8 mouse cellular contexts compared by ENCODE assay signal in the genomic region with DNA sequence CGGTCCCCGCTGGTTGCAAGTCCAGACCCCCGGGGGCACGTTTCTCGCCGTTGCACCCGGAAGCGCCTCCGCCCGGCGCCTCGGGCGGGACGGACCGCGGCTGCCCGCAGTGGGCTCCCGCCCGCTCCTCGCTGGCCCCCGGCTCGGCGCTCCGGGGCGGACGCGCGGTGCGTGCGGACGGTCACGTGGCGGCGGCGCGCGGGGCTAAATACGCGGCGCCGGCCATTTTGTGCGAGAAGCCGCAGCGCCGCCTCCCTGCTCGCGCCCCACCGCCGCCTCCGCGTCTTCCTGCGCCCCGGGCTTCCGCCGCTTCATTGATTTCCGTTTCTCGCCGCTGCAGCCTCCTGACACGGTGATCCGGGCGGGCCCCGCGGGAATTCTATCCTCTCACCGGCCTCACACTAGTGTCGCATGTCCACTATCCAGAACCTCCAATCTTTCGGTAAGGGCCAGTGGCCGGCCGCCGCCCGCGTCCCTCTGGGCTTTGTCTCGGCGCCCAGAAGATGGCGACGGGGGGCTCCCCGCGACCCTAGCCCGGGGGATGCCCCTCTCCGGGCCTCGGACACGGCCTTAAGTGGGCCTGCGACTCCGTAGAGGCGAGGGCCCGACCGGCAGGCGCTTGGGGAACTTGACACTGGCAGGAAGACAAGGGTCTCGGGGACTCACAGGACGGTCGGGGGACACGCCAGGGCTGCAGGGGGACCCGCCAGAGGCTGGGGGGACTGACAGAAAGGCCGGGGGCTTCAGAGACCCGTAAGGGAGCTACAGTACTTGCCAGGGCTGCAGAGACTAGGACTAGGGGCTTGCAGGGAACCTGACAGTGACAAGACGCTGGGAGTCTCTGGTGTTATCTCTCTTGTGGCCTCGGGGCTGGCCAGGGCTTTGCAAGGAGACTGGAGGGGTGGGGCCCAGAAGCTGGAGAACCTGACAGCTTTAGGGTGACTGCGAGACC. TPM values are rescaled to one million over a fixed set of nuclear protein-coding genes. Genes with fewer than 3 reads are reported as not detected.
DNase-seq lines count a peak whose midpoint lies in the region; ATAC-seq lines count a peak whose summit lies in the region.

No protein-coding gene starts in this region.

- peaks cover 28% of the 10 kb centered on the region for H3K4me1 ChIP-seq in megakaryocyte, embryonic 14.5 days

- peak overlapping the region; percentile 91 for H3K4me3 ChIP-seq in megakaryocyte, embryonic 14.5 days (replicated peaks)

- peaks cover 6% of the 10 kb centered on the region for H3K27me3 ChIP-seq in megakaryocyte, embryonic 14.5 days (replicated peaks)

- peaks cover 38% of the 10 kb centered on the region for H3K36me3 ChIP-seq in megakaryocyte, embryonic 14.5 days (replicated peaks; ENCODE audit: low read length)

- no peaks in the 10 kb centered on the region for H3K9me3 ChIP-seq in megakaryocyte, embryonic 14.5 days

- peak; percentile 74 for ATAC-seq in common myeloid progenitor, adult 5-6 weeks (replicated peaks; ENCODE audit: low read depth, poor library complexity, severe bottlenecking)
- ATAC-seq in inflammation-experienced regulatory T-cells, adult 6 months = peak; percentile 75

- peak; percentile 76 for DNase-seq in ZHBTc4 (ENCODE audit: low read depth, low spot score)
- peak; percentile 82 for DNase-seq in gastrocnemius, postnatal 10 days
- DNase-seq in left cerebral cortex, adult 9 months (ENCODE audit: low spot score in 2 of 2) = peak; percentile 52 to 80
- DNase-seq in right cerebral cortex, postnatal 10 days (ENCODE audit: low spot score in 2 of 2) = peak; percentile 90 to 91
- peak; percentile 74 for DNase-seq in urinary bladder, postnatal 25 days (ENCODE audit: low spot score)

RNA-seq across cellular contexts. Expression of gene Eif1b, which starts 0.6 kb away (rescaled TPM):
- 118 and 145 TPM in 2 replicates for total RNA-seq in common myeloid progenitor, adult 5-6 weeks (2017)
- total RNA-seq in gastrocnemius, postnatal 10 days (2021) = 10 to 100 TPM; 41.1 TPM
- polyA plus RNA-seq in inflammation-experienced regulatory T-cells, adult 6 months (2017; shearing (Covaris generic)) = 10 to 100 TPM; 77.0 to 81.7 (median 77.7) TPM
- 112 and 150 TPM in 2 replicates for polyA plus RNA-seq in megakaryocyte, embryonic 14.5 days (2012; ENCODE audit: insufficient read depth, low replicate concordance)

RNA-seq across cellular contexts. Expression of gene Entpd3, which starts 46.9 kb away (rescaled TPM):
- not detected in 2 replicates for total RNA-seq in common myeloid progenitor, adult 5-6 weeks (2017)
- total RNA-seq in gastrocnemius, postnatal 10 days (2021) = 1 to 10 TPM in 1 of 2 experiments, not detected in 1; 1.7 TPM
- under 1 TPM in 1 of 3 experiments, not detected in 2; 0.16 TPM for polyA plus RNA-seq in inflammation-experienced regulatory T-cells, adult 6 months (2017; shearing (Covaris generic))
- polyA plus RNA-seq in megakaryocyte, embryonic 14.5 days (2012; ENCODE audit: insufficient read depth, low replicate concordance) = not detected in 2 replicates

Comparison
In these comparisons a context has a peak if more than half of its experiments do, and no peak if none do; other contexts are left out.
1. Peak in every context shown above with its lines: DNase-seq, ATAC-seq and H3K4me3 ChIP-seq.